Mouse (Mus musculus) CH12.LX (cell line): Measurements from ENCODE around the gene Gsta3. TPM values are rescaled to one million over a fixed set of nuclear protein-coding genes. Genes with fewer than 3 reads are reported as not detected.

Source experiments
- DNase-seq: peaks from one replicate; pipeline ENCODE4 v3.0.0-alpha.2; 2013; ENCODE audit errors: extremely low read depth
- H3K27ac ChIP-seq: 2 replicates; pipeline ENCODE4 v1.5.1; 2012; ENCODE audit warnings: low read depth, mild to moderate bottlenecking, control low read depth, moderate library complexity; ENCODE audit not compliant: insufficient read depth
- H3K27me3 ChIP-seq: replicated peaks from 2 replicates; pipeline ENCODE3; 2012; ENCODE audit warnings: inconsistent platforms
- H3K36me3 ChIP-seq, 2 experiments: replicated peaks in 1 of 2; 2 replicates each; pipeline versions ENCODE3 to v1.6.1; 2012; ENCODE audit warnings: inconsistent platforms in 1 of 2, low read length in 1 of 2, mild to moderate bottlenecking in 1 of 2, mixed read lengths in 1 of 2, moderate library complexity in 1 of 2; ENCODE audit not compliant: control insufficient read depth in 1 of 2, insufficient read depth in 1 of 2
- H3K4me1 ChIP-seq, 2 experiments: 2 replicates each; pipeline ENCODE4 v1.6.1; 2012; ENCODE audit warnings: inconsistent platforms in 1 of 2, moderate library complexity in 1 of 2; ENCODE audit not compliant: insufficient read depth in 2 of 2, control insufficient read depth in 1 of 2
- H3K4me2 ChIP-seq: 2 replicates; pipeline ENCODE4 v1.6.1; 2012; ENCODE audit warnings: low read depth, mild to moderate bottlenecking, control low read depth; ENCODE audit not compliant: poor library complexity, insufficient read depth, severe bottlenecking
- H3K4me3 ChIP-seq, 3 experiments: fragments of 150-350 bp in 1 of 3; sonication (generic) in 1 of 3; replicated peaks in 1 of 3; 2 replicates each; pipeline versions ENCODE3 to v1.5.1; 2011 to 2012; ENCODE audit warnings: low read depth in 2 of 3, low read length in 2 of 3, mild to moderate bottlenecking in 2 of 3, moderate library complexity in 2 of 3, control low read depth in 1 of 3, improper control_type of control experiment in 1 of 3, inconsistent platforms in 1 of 3, mixed read lengths in 1 of 3; ENCODE audit not compliant: poor library complexity in 1 of 3
- H3K79me2 ChIP-seq: replicated peaks from 2 replicates; pipeline ENCODE4 v1.6.1; 2012; ENCODE audit warnings: mild to moderate bottlenecking, moderate library complexity; ENCODE audit not compliant: control insufficient read depth, poor library complexity, insufficient read depth, severe bottlenecking; ENCODE audit errors: extremely low read depth
- H3K9ac ChIP-seq: 2 replicates; pipeline ENCODE4 v1.6.1; 2012; ENCODE audit warnings: low read depth, mild to moderate bottlenecking, control low read depth, moderate library complexity; ENCODE audit not compliant: insufficient read depth
- H3K9me3 ChIP-seq: replicated peaks from 2 replicates; pipeline ENCODE3; 2012; ENCODE audit warnings: low read length, inconsistent platforms, mixed read lengths
- BHLHE40 ChIP-seq: IDR thresholded peaks from 2 replicates; pipeline ENCODE4 v1.6.1; 2011; ENCODE audit warnings: mild to moderate bottlenecking, low read depth, low read length, improper control_type of control experiment
- ETS1 ChIP-seq: conservative IDR thresholded peaks from 2 replicates; pipeline ENCODE4 v1.6.1; 2012; ENCODE audit warnings: low read depth, mild to moderate bottlenecking, inconsistent platforms, low read length, improper control_type of control experiment, moderate library complexity
- HCFC1 ChIP-seq: IDR thresholded peaks from 2 replicates; pipeline ENCODE4 v1.6.1; 2012; ENCODE audit warnings: low read depth, mild to moderate bottlenecking, inconsistent platforms, low read length, improper control_type of control experiment
- IRF4 ChIP-seq: IDR thresholded peaks from 2 replicates; pipeline ENCODE4 v1.6.1; 2014; ENCODE audit warnings: low read depth, mild to moderate bottlenecking, inconsistent platforms, low read length, improper control_type of control experiment
- JUN ChIP-seq: IDR thresholded peaks from 2 replicates; pipeline ENCODE4 v1.6.1; 2011; ENCODE audit warnings: low read depth, mild to moderate bottlenecking, low read length, improper control_type of control experiment, moderate library complexity; ENCODE audit not compliant: insufficient read depth
- JUND ChIP-seq: conservative IDR thresholded peaks from 2 replicates; pipeline ENCODE4 v1.6.1; 2011; ENCODE audit warnings: low read depth, low read length, improper control_type of control experiment
- KAT2A ChIP-seq: IDR thresholded peaks from 2 replicates; pipeline ENCODE4 v1.6.1; 2012; ENCODE audit warnings: low read length, improper control_type of control experiment, inconsistent platforms; ENCODE audit not compliant: insufficient replicate concordance
- MAX ChIP-seq: IDR thresholded peaks from 2 replicates; pipeline ENCODE4 v1.6.1; 2011; ENCODE audit warnings: low read length, improper control_type of control experiment
- MAZ ChIP-seq: IDR thresholded peaks from 2 replicates; pipeline ENCODE4 v1.6.1; 2012; ENCODE audit warnings: low read depth, mild to moderate bottlenecking, inconsistent platforms, low read length, improper control_type of control experiment, moderate library complexity
- NELFE ChIP-seq: IDR thresholded peaks from 2 replicates; pipeline ENCODE4 v1.6.1; 2011; ENCODE audit warnings: low read depth, low read length, improper control_type of control experiment
- NRF1 ChIP-seq: IDR thresholded peaks from 2 replicates; pipeline ENCODE4 v1.6.1; 2014; ENCODE audit warnings: low read depth, mild to moderate bottlenecking, inconsistent platforms, low read length, improper control_type of control experiment, moderate library complexity
- PAX5 ChIP-seq: IDR thresholded peaks from 2 replicates; pipeline ENCODE4 v1.6.1; 2012; ENCODE audit warnings: low read length, inconsistent platforms, mixed read lengths
- POLR2AphosphoS2 ChIP-seq: IDR thresholded peaks from 2 replicates; pipeline ENCODE4 v1.6.1; 2011; ENCODE audit warnings: low read depth, low read length, improper control_type of control experiment
- SMC3 ChIP-seq: IDR thresholded peaks from 2 replicates; pipeline ENCODE4 v1.6.1; 2011; ENCODE audit warnings: low read depth, low read length, improper control_type of control experiment
- TBP ChIP-seq: conservative IDR thresholded peaks from 2 replicates; pipeline ENCODE4 v1.6.1; 2011; ENCODE audit warnings: low read depth, low read length, improper control_type of control experiment
- TCF12 ChIP-seq: IDR thresholded peaks from 2 replicates; pipeline ENCODE4 v1.6.1; 2014; ENCODE audit warnings: low read depth, mild to moderate bottlenecking, inconsistent platforms, low read length, improper control_type of control experiment
- UBTF ChIP-seq: IDR thresholded peaks from 2 replicates; pipeline ENCODE4 v1.6.1; 2012; ENCODE audit warnings: low read depth, mild to moderate bottlenecking, inconsistent platforms, low read length, improper control_type of control experiment, moderate library complexity
- USF2 ChIP-seq: conservative IDR thresholded peaks from 2 replicates; pipeline ENCODE4 v1.6.1; 2011; ENCODE audit warnings: low read depth, low read length, improper control_type of control experiment
- ZKSCAN1 ChIP-seq: IDR thresholded peaks from 2 replicates; pipeline ENCODE4 v1.6.1; 2012; ENCODE audit warnings: low read depth, inconsistent platforms, low read length, improper control_type of control experiment, borderline replicate concordance
- dilution Hi-C: fragments of 300-500 bp; cut with MboI; formaldehyde crosslinking; loops from 2 replicates; pipeline ENCODE4 v1.14.3; 2020; ENCODE audit warnings: low sequenced_read_pairs; ENCODE audit not compliant: extremely low pct_unique_long_range_greater_than_20kb, extremely low pct_ligation_motif_present
- in situ Hi-C: fragments of 300-500 bp; cut with MboI; formaldehyde crosslinking; loops from 3 replicates; pipeline ENCODE4 v1.14.3; 2019; ENCODE audit warnings: low sequenced_read_pairs, low pct_ligation_motif_present, low pct_unique_long_range_greater_than_20kb, mixed read lengths
- polyA plus RNA-seq: library from polyadenylated mRNA; unstranded; fragments of >175 nt; gene quantifications from 2 replicates; pipeline ENCODE4 v1.2.1, GENCODE M21; 2012; ENCODE audit warnings: low read depth; ENCODE audit not compliant: insufficient read length
- total RNA-seq, 2 experiments: library from RNA; depleted of rRNA; stranded (reverse); fragments of 300-350 nt in 1 of 2; fragments of >200 nt in 1 of 2; gene quantifications; 2 replicates each; pipeline ENCODE4 v1.2.3; 2012 to 2014

Gsta3 gene
- total and polyA plus RNA-seq, 3 experiments, result not detected

DNA sequence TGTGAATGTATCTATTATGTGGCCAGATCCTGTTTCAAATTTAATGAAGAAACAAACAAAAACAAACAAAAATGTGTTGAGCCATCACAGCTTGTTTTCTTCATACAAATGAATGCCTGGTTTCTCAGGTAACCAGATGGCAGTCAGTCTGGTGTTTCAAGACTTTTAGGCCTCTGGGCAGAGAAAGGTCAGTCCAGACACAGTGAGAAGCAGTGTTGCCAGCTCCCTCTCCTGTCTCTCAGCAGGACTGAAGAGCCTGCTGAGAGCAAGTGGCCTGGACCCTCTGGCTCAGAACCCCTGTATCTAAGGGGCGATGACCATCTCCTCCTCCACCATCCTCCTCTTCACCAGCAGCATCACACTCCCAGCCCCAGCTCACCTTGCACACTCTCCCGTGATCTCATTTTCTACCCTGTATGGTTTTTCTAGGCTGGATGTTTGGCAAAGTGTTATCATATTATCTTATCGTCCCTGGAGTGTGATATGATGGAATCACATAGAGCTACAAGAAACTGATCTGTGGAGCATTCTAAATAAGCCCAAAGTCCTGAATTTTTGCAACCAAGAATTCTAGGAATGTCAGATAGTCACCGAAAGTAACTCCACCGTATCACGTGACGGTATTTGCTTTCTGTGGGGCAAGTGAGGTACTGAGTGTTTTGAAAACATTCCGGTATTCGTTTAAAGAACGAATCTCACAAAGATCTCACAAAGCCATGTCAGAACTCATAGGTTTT is 12.3 kb downstream of the Gsta3 start:
- Histone ChIP-seq H3K9me3 (no peaks in the 10 kb centered on the region), H3K79me2 (no peaks in the 10 kb centered on the region), H3K4me3 (no peak overlapping the region), H3K27ac (no peak overlapping the region), H3K27me3 (no peaks in the 10 kb centered on the region), H3K4me1 (no peaks in the 10 kb centered on the region), H3K4me2 (no peak overlapping the region), H3K9ac (no peak overlapping the region), H3K36me3 (no peaks in the 10 kb centered on the region)
- 0 out of 2 replicates have a peak, but pooled peaks have one; percentile 11 for TF ChIP-seq BHLHE40
- no peak for TF ChIP-seq USF2
- dilution Hi-C loops, result no loop called here
- DNase-seq, result no peak
- in situ Hi-C loops, result no loop called here

DNA sequence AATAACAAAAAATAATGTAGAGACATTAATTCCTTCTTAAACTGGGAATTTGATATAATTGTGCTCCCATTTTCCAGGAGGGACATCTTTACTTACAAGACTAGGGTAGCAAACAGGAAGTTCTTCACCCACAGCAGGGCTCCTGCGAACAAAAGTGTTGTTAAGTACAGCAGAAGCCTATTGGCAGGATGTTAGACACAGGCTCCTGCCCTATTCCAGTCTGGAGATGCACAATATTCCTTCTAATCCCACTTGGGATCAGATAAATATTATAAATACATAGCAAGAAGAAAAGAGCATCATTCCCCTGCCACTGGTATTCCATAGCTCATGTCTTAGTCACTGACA is 12.9 kb downstream of the Gsta3 start:
- Histone ChIP-seq H3K4me1 (no peaks in the 10 kb centered on the region), H3K79me2 (no peaks in the 10 kb centered on the region), H3K27ac (no peak overlapping the region), H3K4me3 (no peak overlapping the region), H3K9me3 (no peaks in the 10 kb centered on the region), H3K9ac (no peak overlapping the region), H3K4me2 (no peak overlapping the region), H3K36me3 (no peaks in the 10 kb centered on the region), H3K27me3 (no peaks in the 10 kb centered on the region)
- in situ Hi-C loops, result no loop called here
- dilution Hi-C loops, result no loop called here
- no peak for DNase-seq
- TF ChIP-seq JUND (no peak), BHLHE40 (no peak), KAT2A (no peak), JUN (no peak), NRF1 (no peak), MAZ (no peak), ETS1 (no peak), UBTF (no peak), HCFC1 (no peak), POLR2AphosphoS2 (no peak), NELFE (no peak), TCF12 (no peak), PAX5 (no peak), TBP (no peak), MAX (no peak), SMC3 (no peak), ZKSCAN1 (no peak), IRF4 (no peak)
